Mouse (Mus musculus) gastrocnemius, adult 2 months (tissue): ENCODE measurements at regions not wholly inside any gene's neighbourhood (a gene's known extent, or its start where the extent isn't known, plus 50 kb on each side); places are given as distances from the start of the nearest gene placed in this dataset.
A peak's percentile ranks its signal among the peaks of the same experiment; 100 is the strongest.

Experiments
- DNase-seq: peaks from one replicate; pipeline ENCODE4 v3.0.0; 2022
- H3K27ac ChIP-seq: fragments of 200-600 bp; 2 replicates; pipeline ENCODE4 v1.8.1; 2022; ENCODE audit warnings: mild to moderate bottlenecking
- H3K4me3 ChIP-seq: fragments of 200-600 bp; 2 replicates; pipeline ENCODE4 v1.8.1; 2022; ENCODE audit warnings: mild to moderate bottlenecking, moderate library complexity
- CTCF ChIP-seq: fragments of 200-600 bp; IDR thresholded peaks from 2 replicates; pipeline ENCODE4 v1.8.1; 2022; ENCODE audit warnings: antibody characterized with exemption, mild to moderate bottlenecking, moderate library complexity
- intact Hi-C: fragments of 180-260 bp; cut with DNase I; formaldehyde crosslinking; loops from one replicate; pipeline ENCODE4 v1.15.1; 2025

- no peak for TF ChIP-seq CTCF
- H3K27ac ChIP-seq, result no peak overlapping the region; the same call in 1 of the 2 replicates
- intact Hi-C loops, result no loop called here
- DNase-seq, result no peak
- no peak overlapping the region for H3K4me3 ChIP-seq
Observed at GRCm38 (mm10) chr13:51329717-51330116, 78.7 kb upstream of the S1pr3 start.

DNA sequence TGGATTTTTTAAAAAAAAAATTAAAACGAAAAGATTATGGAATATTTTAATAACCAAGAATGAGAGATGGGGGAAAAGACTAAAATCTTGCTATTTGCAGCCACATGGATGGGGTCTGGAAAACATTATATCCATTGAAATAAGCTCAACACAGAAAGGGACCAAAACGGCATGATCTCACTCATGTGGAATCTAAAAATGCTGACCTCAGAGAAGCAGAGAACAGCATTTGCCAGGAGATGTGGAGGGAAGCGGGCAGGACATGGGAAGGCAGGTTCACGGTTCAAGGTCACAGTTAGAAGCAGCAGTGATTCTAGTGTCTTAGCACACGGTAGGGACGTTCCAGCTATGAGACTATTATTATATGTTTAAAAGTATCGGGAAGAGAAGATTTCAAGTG lies 76.2 kb upstream of the S1pr3 start:
- H3K27ac ChIP-seq, result no peak overlapping the region
- intact Hi-C loops, result no loop called here
- H3K4me3 ChIP-seq, result no peak overlapping the region
- no peak for DNase-seq
- TF ChIP-seq CTCF, result no peak

GRCm38 (mm10) chr13:51333481-51333880 lies 75.0 kb upstream of the S1pr3 start:
- DNase-seq, result no peak
- intact Hi-C loops, result no loop called here
- TF ChIP-seq CTCF, result no peak
- no peak overlapping the region for H3K27ac ChIP-seq
- H3K4me3 ChIP-seq, result no peak overlapping the region

DNA sequence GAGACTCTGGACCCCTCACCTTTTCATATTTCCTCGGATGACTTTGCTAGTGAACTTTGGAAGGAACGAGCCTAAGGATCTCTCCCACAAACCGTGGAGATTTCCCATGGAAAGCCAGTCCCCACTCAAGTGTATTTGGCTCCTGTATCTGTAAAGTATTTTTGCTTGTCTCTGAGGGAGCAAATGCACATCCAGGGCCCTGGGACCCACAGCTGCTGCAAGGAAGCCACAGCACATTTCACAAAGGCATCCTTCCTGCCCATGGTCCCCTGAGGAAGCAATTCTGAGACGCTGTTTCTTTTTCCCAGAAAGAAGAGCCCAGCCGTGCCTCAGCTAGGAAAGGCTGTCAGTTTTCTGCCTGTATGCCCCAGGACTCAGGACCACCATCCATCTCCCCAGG lies 71.7 kb upstream of the S1pr3 start:
- no peak for TF ChIP-seq CTCF
- intact Hi-C loops, result no loop called here
- no peak overlapping the region for H3K4me3 ChIP-seq
- H3K27ac ChIP-seq, result peak overlapping the region; percentile 12; the same call in 1 of the 2 replicates
- peak; percentile 37 for DNase-seq

GRCm38 (mm10) chr13:51337931-51338330 lies 70.5 kb upstream of the S1pr3 start:
- no peak for TF ChIP-seq CTCF
- no peak overlapping the region for H3K27ac ChIP-seq
- intact Hi-C loops, result no loop called here
- no peak overlapping the region for H3K4me3 ChIP-seq
- no peak for DNase-seq

DNA sequence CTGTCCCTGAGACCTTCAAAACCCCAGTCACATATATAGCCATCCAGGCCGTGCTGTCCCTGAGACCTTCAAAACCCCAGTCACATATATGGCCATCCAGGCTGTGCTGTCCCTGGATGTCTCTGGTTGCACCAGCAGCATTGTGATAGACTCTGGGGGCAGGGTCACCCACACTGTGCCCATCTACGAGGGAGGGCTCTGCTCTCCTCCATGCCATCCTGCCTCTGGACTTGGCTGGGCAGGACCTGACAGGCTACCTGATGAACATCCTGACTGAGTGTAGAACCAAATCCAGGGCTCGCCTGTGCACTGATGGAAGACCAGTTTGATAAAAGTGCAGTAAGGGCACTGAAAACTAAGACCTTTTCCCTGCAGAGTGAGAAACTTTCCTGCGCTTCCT lies 63.1 kb upstream of the S1pr3 start:
- intact Hi-C loops, result no loop called here
- TF ChIP-seq CTCF, result no peak
- Histone ChIP-seq H3K4me3 (no peak overlapping the region), H3K27ac (peak overlapping the region; percentile 38)
- DNase-seq, result no peak

DNA sequence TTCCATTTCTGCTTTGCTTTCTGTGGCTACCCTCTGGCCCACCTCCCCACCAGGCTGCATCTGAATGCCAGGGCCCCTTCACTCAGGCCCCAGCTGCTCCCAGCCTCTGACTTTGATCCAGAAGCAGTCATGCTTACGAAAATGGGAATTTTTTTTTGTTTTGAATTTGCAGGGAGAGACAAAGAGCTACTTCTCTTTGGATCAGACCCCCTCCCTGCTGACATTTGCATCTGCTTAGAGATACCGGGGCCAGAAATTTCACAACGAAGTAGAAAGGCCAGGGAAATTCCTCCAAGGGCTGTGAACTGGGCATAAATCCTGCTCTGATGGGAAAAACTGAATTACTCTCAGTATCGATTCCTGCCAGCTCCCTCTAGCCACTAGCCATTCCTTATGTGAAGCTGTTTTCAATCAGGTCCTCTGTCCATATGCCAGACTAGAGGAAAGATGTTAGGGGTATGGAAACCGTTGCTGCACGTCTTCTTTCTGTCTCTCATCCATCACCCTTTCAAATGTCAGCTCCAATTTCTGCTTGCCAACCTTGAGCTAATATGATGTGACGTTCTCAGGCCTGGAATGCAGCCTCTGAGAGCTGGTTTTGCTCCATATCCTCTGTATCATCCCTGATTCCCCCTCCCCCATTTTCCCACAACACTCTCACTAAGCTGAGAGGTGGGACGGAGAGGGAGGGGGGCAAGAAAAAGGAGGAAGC lies 62.4 kb upstream of the S1pr3 start:
- TF ChIP-seq CTCF, result no peak
- peak; percentile 25 for DNase-seq
- Histone ChIP-seq H3K27ac (0 out of 2 replicates have a peak overlapping the region, but pooled peaks have one; percentile 38), H3K4me3 (no peak overlapping the region)
- intact Hi-C loops, result no loop called here

DNA sequence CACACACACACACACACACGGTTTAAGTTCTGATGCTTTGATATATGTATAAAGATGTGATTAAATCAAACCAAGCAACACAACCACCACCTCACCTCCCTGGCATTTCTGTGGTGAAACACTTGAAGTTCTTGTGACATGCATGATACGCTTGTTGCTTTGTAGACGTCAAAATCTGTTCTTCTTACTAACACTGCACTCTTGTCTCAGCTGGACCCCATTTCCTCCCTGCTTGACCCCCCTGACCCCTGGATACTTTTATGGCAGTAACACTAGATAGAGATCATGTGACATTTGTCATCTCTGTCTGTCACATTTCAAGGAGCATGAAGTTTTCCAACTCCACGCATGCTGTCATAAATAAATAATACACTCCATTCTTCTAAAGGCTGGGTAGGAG lies 59.7 kb upstream of the S1pr3 start:
- Histone ChIP-seq H3K4me3 (no peak overlapping the region), H3K27ac (no peak overlapping the region)
- TF ChIP-seq CTCF, result no peak
- intact Hi-C loops, result no loop called here
- DNase-seq, result no peak

- H3K4me3 ChIP-seq, result no peak overlapping the region
- no peak overlapping the region for H3K27ac ChIP-seq
- no peak for TF ChIP-seq CTCF
- no peak for DNase-seq
- intact Hi-C loops, result no loop called here
Observed at GRCm38 (mm10) chr13:51349818-51350551, 58.5 kb upstream of the S1pr3 start.

- H3K27ac ChIP-seq, result no peak overlapping the region
- DNase-seq, result no peak
- TF ChIP-seq CTCF, result no peak
- intact Hi-C loops, result no loop called here
- no peak overlapping the region for H3K4me3 ChIP-seq
Observed at GRCm38 (mm10) chr13:51352874-51353273, 55.6 kb upstream of the S1pr3 start.

- TF ChIP-seq CTCF, result no peak
Observed at GRCm38 (mm10) chr13:51355507-51355906, 52.9 kb upstream of the S1pr3 start.

More at GRCm38 (mm10) chr13:51355507-51355906, 52.9 kb upstream of the S1pr3 start:
- no peak for DNase-seq
- Histone ChIP-seq H3K27ac (no peak overlapping the region), H3K4me3 (no peak overlapping the region)
- intact Hi-C loops, result no loop called here
